Mouse (Mus musculus) MEL (cell line): ENCODE measurements around the gene Bod1. TPM values are rescaled to one million over a fixed set of nuclear protein-coding genes. Genes with fewer than 3 reads are reported as not detected.

Experiments used
- DNase-seq: peaks from one replicate; pipeline ENCODE4 v3.0.0; 2011; ENCODE audit warnings: low read depth, low spot score
- H3K27ac ChIP-seq: 2 replicates; pipeline ENCODE4 v1.5.1; 2012; ENCODE audit warnings: low read depth, mild to moderate bottlenecking, control low read depth, low read length, moderate library complexity; ENCODE audit not compliant: control insufficient read depth
- H3K27me3 ChIP-seq, 2 experiments: fragments of 150-350 bp in 1 of 2; sonication (generic) in 1 of 2; 2 replicates each; pipeline ENCODE4 v1.6.1; 2012; ENCODE audit warnings: low read length in 2 of 2, mild to moderate bottlenecking in 2 of 2, improper control_type of control experiment in 1 of 2, moderate library complexity in 1 of 2; ENCODE audit not compliant: insufficient read depth in 2 of 2, control insufficient read depth in 1 of 2
- H3K36me3 ChIP-seq, 2 experiments: 2 replicates each; pipeline ENCODE4 v1.6.1; 2012 to 2014; ENCODE audit warnings: low read length in 2 of 2, improper control_type of control experiment in 1 of 2, inconsistent platforms in 1 of 2, mild to moderate bottlenecking in 1 of 2; ENCODE audit not compliant: insufficient read depth in 2 of 2, control insufficient read depth in 1 of 2
- H3K4me1 ChIP-seq, 2 experiments: fragments of 150-350 bp in 1 of 2; sonication (generic) in 1 of 2; 2 replicates each; pipeline ENCODE4 v1.6.1; 2012; ENCODE audit warnings: low read length in 2 of 2, improper control_type of control experiment in 1 of 2, mild to moderate bottlenecking in 1 of 2; ENCODE audit not compliant: insufficient read depth in 2 of 2, control insufficient read depth in 1 of 2
- H3K4me3 ChIP-seq, 2 experiments: fragments of 150-350 bp in 1 of 2; sonication (generic) in 1 of 2; 2 replicates each; pipeline ENCODE4 v1.5.1; 2012; ENCODE audit warnings: low read depth in 2 of 2, low read length in 2 of 2, mild to moderate bottlenecking in 2 of 2, moderate library complexity in 2 of 2, control low read depth in 1 of 2, improper control_type of control experiment in 1 of 2; ENCODE audit not compliant: control insufficient read depth in 1 of 2, insufficient read depth in 1 of 2
- H3K79me2 ChIP-seq: 2 replicates; pipeline ENCODE4 v1.6.1; 2012; ENCODE audit warnings: mild to moderate bottlenecking, low read length, moderate library complexity; ENCODE audit not compliant: control insufficient read depth, poor library complexity, insufficient read depth
- H3K9ac ChIP-seq: 2 replicates; pipeline ENCODE4 v1.6.1; 2012; ENCODE audit warnings: low read depth, mild to moderate bottlenecking, control low read depth, low read length, moderate library complexity; ENCODE audit not compliant: control insufficient read depth, poor library complexity, severe bottlenecking
- H3K9me3 ChIP-seq: fragments of 150-350 bp; sonication (generic); replicated peaks from 2 replicates; pipeline ENCODE4 v1.6.1; 2012; ENCODE audit warnings: mild to moderate bottlenecking, low read length, improper control_type of control experiment, moderate library complexity; ENCODE audit not compliant: insufficient read depth
- BHLHE40 ChIP-seq: IDR thresholded peaks from 2 replicates; pipeline ENCODE4 v1.6.1; 2012; ENCODE audit warnings: low read depth, mild to moderate bottlenecking, inconsistent platforms, low read length, improper control_type of control experiment, borderline replicate concordance
- CHD1 ChIP-seq: IDR thresholded peaks from 2 replicates; pipeline ENCODE4 v1.6.1; 2012; ENCODE audit warnings: low read depth, mild to moderate bottlenecking, inconsistent platforms, low read length, improper control_type of control experiment
- CTCF ChIP-seq, 3 experiments: IDR thresholded peaks in 2 of 3; conservative IDR thresholded peaks in 1 of 3; 2 replicates each; pipeline ENCODE4 v1.5.1; 2011 to 2012; ENCODE audit warnings: low read length in 3 of 3, low read depth in 2 of 3, mild to moderate bottlenecking in 2 of 3, improper control_type of control experiment in 1 of 3, inconsistent platforms in 1 of 3, mixed read lengths in 1 of 3, moderate library complexity in 1 of 3; ENCODE audit not compliant: control insufficient read depth in 1 of 3, insufficient read depth in 1 of 3, poor library complexity in 1 of 3, severe bottlenecking in 1 of 3
- E2F4 ChIP-seq: IDR thresholded peaks from 2 replicates; pipeline ENCODE4 v1.6.1; 2011; ENCODE audit warnings: low read depth, low read length, improper control_type of control experiment, borderline replicate concordance
- ETS1 ChIP-seq: IDR thresholded peaks from 2 replicates; pipeline ENCODE4 v1.6.1; 2012; ENCODE audit warnings: low read depth, mild to moderate bottlenecking, inconsistent platforms, low read length, improper control_type of control experiment, moderate library complexity
- GABPA ChIP-seq: IDR thresholded peaks from 2 replicates; pipeline ENCODE4 v1.6.1; 2012; ENCODE audit warnings: low read depth, mild to moderate bottlenecking, inconsistent platforms, low read length, improper control_type of control experiment, moderate library complexity
- GATA1 ChIP-seq: IDR thresholded peaks from 2 replicates; pipeline ENCODE4 v1.6.1; 2011; ENCODE audit warnings: low read depth, low read length, improper control_type of control experiment
- HCFC1 ChIP-seq: IDR thresholded peaks from 2 replicates; pipeline ENCODE4 v1.6.1; 2012; ENCODE audit warnings: low read depth, mild to moderate bottlenecking, inconsistent platforms, low read length, improper control_type of control experiment, moderate library complexity
- MAFK ChIP-seq: IDR thresholded peaks from 2 replicates; pipeline ENCODE4 v1.6.1; 2011; ENCODE audit warnings: low read depth, mild to moderate bottlenecking, low read length, improper control_type of control experiment, borderline replicate concordance
- MAX ChIP-seq: IDR thresholded peaks from 2 replicates; pipeline ENCODE4 v1.6.1; 2011; ENCODE audit warnings: low read length, improper control_type of control experiment
- MEF2A ChIP-seq: IDR thresholded peaks from 2 replicates; pipeline ENCODE4 v1.6.1; 2014; ENCODE audit warnings: low read depth, mild to moderate bottlenecking, inconsistent platforms, low read length, improper control_type of control experiment; ENCODE audit not compliant: poor library complexity, insufficient replicate concordance, severe bottlenecking; ENCODE audit errors: extremely low read depth
- MYB ChIP-seq: IDR thresholded peaks from 2 replicates; pipeline ENCODE4 v1.6.1; 2011; ENCODE audit warnings: mild to moderate bottlenecking, low read depth, low read length, improper control_type of control experiment
- NELFE ChIP-seq: IDR thresholded peaks from 2 replicates; pipeline ENCODE4 v1.6.1; 2011; ENCODE audit warnings: low read depth, low read length, improper control_type of control experiment
- POLR2A ChIP-seq, 2 experiments: IDR thresholded peaks; 2 replicates each; pipeline ENCODE4 v1.6.1; 2011 to 2012; ENCODE audit warnings: low read length in 2 of 2, mild to moderate bottlenecking in 2 of 2, control low read depth in 1 of 2, improper control_type of control experiment in 1 of 2, low read depth in 1 of 2, moderate library complexity in 1 of 2; ENCODE audit not compliant: control insufficient read depth in 1 of 2, insufficient read depth in 1 of 2, poor library complexity in 1 of 2
- POLR2AphosphoS2 ChIP-seq: IDR thresholded peaks from 2 replicates; pipeline ENCODE4 v1.6.1; 2011; ENCODE audit warnings: low read length, improper control_type of control experiment
- POLR2AphosphoS5 ChIP-seq: IDR thresholded peaks from 2 replicates; pipeline ENCODE4 v1.6.1; 2012; ENCODE audit warnings: low read depth, borderline replicate concordance, mild to moderate bottlenecking, inconsistent platforms, low read length, moderate library complexity, mixed read lengths
- RAD21 ChIP-seq: IDR thresholded peaks from 2 replicates; pipeline ENCODE4 v1.6.1; 2011; ENCODE audit warnings: mild to moderate bottlenecking, low read depth, low read length, improper control_type of control experiment
- RCOR1 ChIP-seq: IDR thresholded peaks from 2 replicates; pipeline ENCODE4 v1.6.1; 2012; ENCODE audit warnings: low read depth, mild to moderate bottlenecking, inconsistent platforms, low read length, improper control_type of control experiment
- SMC3 ChIP-seq: IDR thresholded peaks from 2 replicates; pipeline ENCODE4 v1.6.1; 2011; ENCODE audit warnings: low read depth, low read length, improper control_type of control experiment
- TAL1 ChIP-seq: IDR thresholded peaks from 2 replicates; pipeline ENCODE4 v1.6.1; 2012; ENCODE audit warnings: mild to moderate bottlenecking, inconsistent platforms, low read length, moderate library complexity, mixed read lengths
- TBP ChIP-seq: IDR thresholded peaks from 2 replicates; pipeline ENCODE4 v1.8.0; 2011; ENCODE audit warnings: low read depth, low read length, improper control_type of control experiment
- UBTF ChIP-seq: IDR thresholded peaks from 2 replicates; pipeline ENCODE4 v1.6.1; 2012; ENCODE audit warnings: low read depth, mild to moderate bottlenecking, inconsistent platforms, low read length, improper control_type of control experiment, moderate library complexity, borderline replicate concordance; ENCODE audit not compliant: insufficient read depth
- USF2 ChIP-seq, 2 experiments: IDR thresholded peaks; 2 replicates each; pipeline ENCODE4 v1.6.1; 2011 to 2012; ENCODE audit warnings: improper control_type of control experiment in 2 of 2, low read length in 2 of 2, borderline replicate concordance in 1 of 2, inconsistent platforms in 1 of 2, low read depth in 1 of 2, mild to moderate bottlenecking in 1 of 2; ENCODE audit not compliant: insufficient read depth in 1 of 2
- ZC3H11A ChIP-seq: IDR thresholded peaks from 2 replicates; pipeline ENCODE4 v1.6.1; 2012; ENCODE audit warnings: low read depth, mild to moderate bottlenecking, inconsistent platforms, low read length, improper control_type of control experiment
- ZMIZ1 ChIP-seq: IDR thresholded peaks from 2 replicates; pipeline ENCODE4 v1.6.1; 2012; ENCODE audit warnings: low read depth, mild to moderate bottlenecking, inconsistent platforms, low read length, improper control_type of control experiment, moderate library complexity
- polyA plus RNA-seq, 2 experiments: library from polyadenylated mRNA; stranded (reverse) in 1 of 2; unstranded in 1 of 2; fragments of >175 nt in 1 of 2; fragments of >200 nt in 1 of 2; gene quantifications; 2 replicates each; pipeline versions ENCODE4 v1.2.1 to v1.2.4; 2012; ENCODE audit warnings: low replicate concordance in 2 of 2, low read depth in 1 of 2; ENCODE audit not compliant: insufficient read length in 2 of 2, insufficient read depth in 1 of 2, missing spikeins in 1 of 2
- total RNA-seq: library from RNA; depleted of rRNA; stranded (reverse); fragments of 300-350 nt; gene quantifications from 2 replicates; pipeline ENCODE4 v1.2.3, GENCODE M21; 2012

Gene Bod1
- total and polyA plus RNA-seq, 3 experiments = 40.0 to 47.3 TPM; not detected in 1

DNA sequence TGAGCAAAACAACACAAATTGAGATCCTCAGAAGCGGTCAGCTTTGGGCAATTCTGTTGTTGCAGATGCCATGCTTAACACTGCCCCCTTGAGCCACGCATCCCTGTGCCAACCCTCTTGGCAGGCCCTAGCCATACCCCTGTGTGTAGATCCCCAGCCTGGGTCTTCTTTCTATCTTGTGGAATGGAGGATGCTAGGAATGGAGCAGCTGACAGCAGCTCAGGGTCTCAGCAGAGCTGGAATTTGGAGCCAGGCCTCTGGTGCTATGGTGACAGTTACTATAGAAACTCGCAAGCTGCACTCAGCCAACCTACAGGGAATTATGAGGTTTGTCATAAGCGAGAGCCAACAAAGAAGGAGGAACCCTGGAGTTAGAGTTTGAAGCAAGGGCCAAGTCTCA is 23.1 kb upstream of the Bod1 start:
- no peak overlapping the region for H3K4me3 ChIP-seq
- TF ChIP-seq SMC3 = no peak
- no peak for TF ChIP-seq MAX
- no peak for TF ChIP-seq ZC3H11A
- TF ChIP-seq USF2 (IDR thresholded peaks at IDR 0.05; ENCODE audit: borderline replicate concordance in 1 of 2, insufficient read depth in 1 of 2, low read depth in 1 of 2, low read length in 2 of 2) = no peak
- TF ChIP-seq UBTF = no peak
- TF ChIP-seq NELFE = no peak
- TF ChIP-seq GABPA = no peak
- TF ChIP-seq MAFK = no peak
- no peak for TF ChIP-seq POLR2AphosphoS2
- no peak for TF ChIP-seq POLR2A (IDR thresholded peaks at IDR 0.05; ENCODE audit: control insufficient read depth in 1 of 2, insufficient read depth in 1 of 2, low read depth in 1 of 2, low read length in 2 of 2, poor library complexity in 1 of 2)
- no peak for TF ChIP-seq CHD1
- TF ChIP-seq, all 39 proteins: peak for 0
- no peaks in the 10 kb centered on the region for H3K36me3 ChIP-seq

DNA sequence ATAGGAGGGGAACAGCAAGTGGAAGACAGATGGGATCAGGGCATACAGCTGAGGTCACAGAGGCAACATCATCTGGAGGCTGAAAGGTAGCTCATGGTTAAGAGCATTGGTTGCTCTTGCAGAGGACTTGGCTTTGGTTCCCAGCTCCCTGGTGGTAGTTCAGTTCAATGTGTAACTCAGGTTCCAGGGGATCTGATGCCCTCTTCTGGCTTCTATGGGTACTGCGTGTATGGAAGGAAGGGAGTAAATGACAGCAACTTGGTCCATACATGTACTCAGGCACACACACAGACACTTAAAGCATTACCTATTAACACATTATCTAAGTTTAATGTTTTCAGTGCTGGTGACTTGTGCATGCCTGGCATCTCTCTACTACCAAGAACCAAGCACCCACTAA is 22.4 kb upstream of the Bod1 start:
- no peak overlapping the region for H3K9ac ChIP-seq
- TF ChIP-seq RAD21 = peak; percentile 30
- TF ChIP-seq TBP = no peak
- TF ChIP-seq SMC3 = peak; percentile 61
- peak; percentile 24; the same call in 1 of the 2 replicates for TF ChIP-seq ZC3H11A
- TF ChIP-seq CTCF (IDR thresholded peaks at IDR 0.05 in 2 of 3, conservative IDR thresholded peaks at IDR 0.05 in 1 of 3; ENCODE audit: control insufficient read depth in 1 of 3, insufficient read depth in 1 of 3, low read depth in 2 of 3, low read length in 3 of 3, poor library complexity in 1 of 3, severe bottlenecking in 1 of 3) = peak; percentile 30 to 80 (median 53)
- no peak for TF ChIP-seq MYB
- no peaks in the 10 kb centered on the region for H3K4me1 ChIP-seq
- no peak overlapping the region for H3K27ac ChIP-seq
- no peaks in the 10 kb centered on the region for H3K9me3 ChIP-seq
- H3K36me3 ChIP-seq = no peaks in the 10 kb centered on the region
- peaks cover 0 to 2% of the 10 kb centered on the region in 2 experiments; a peak in 1 of 4 replicates for H3K27me3 ChIP-seq
- H3K4me3 ChIP-seq = no peak overlapping the region
- H3K79me2 ChIP-seq = no peaks in the 10 kb centered on the region
- DNase-seq = peak; percentile 60

More for the DNA sequence above, 23.1 kb upstream of the Bod1 start:
- DNase-seq = no peak
- H3K9ac ChIP-seq = no peak overlapping the region
- H3K79me2 ChIP-seq = no peaks in the 10 kb centered on the region
- no peaks in the 10 kb centered on the region for H3K4me1 ChIP-seq
- H3K9me3 ChIP-seq = no peaks in the 10 kb centered on the region
- H3K27me3 ChIP-seq = peaks cover 0 to 2% of the 10 kb centered on the region in 2 experiments; a peak in 1 of 4 replicates
- H3K27ac ChIP-seq = no peak overlapping the region

DNA sequence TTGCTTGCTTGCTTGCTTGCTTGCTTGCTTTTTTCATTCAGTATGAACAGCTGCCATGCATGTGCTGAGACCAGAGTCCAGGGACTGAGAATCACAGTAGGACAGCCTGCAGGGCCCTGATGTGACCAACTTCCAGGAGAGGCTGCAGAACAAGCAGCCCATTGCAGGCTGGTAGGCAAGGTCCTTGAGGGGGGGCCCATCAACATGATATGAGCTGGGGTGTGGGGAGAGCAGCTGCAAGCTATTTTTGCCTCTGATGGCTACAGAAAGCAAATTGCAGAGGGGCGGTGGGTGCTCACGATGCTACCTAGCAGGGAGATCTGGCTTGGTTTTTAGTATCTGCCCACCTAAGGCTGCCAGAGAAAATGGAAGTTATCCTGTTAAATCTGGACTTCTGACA is 21.6 kb upstream of the Bod1 start:
- DNase-seq = no peak
- H3K27ac ChIP-seq = no peak overlapping the region
- no peaks in the 10 kb centered on the region for H3K4me1 ChIP-seq
- H3K9me3 ChIP-seq = no peaks in the 10 kb centered on the region
- H3K36me3 ChIP-seq = no peaks in the 10 kb centered on the region
- no peaks in the 10 kb centered on the region for H3K79me2 ChIP-seq
- no peak overlapping the region for H3K4me3 ChIP-seq
- peaks cover 0 to 2% of the 10 kb centered on the region in 2 experiments; a peak in 1 of 4 replicates for H3K27me3 ChIP-seq
- no peak overlapping the region for H3K9ac ChIP-seq
- TF ChIP-seq POLR2AphosphoS2 (no peak), RCOR1 (no peak), CTCF (IDR thresholded peaks at IDR 0.05 in 2 of 3, conservative IDR thresholded peaks at IDR 0.05 in 1 of 3; ENCODE audit: control insufficient read depth in 1 of 3, insufficient read depth in 1 of 3, low read depth in 2 of 3, low read length in 3 of 3, poor library complexity in 1 of 3, severe bottlenecking in 1 of 3) (no peak), TAL1 (no peak), HCFC1 (no peak), GATA1 (no peak), MEF2A (no peak), ZC3H11A (no peak), E2F4 (no peak), POLR2AphosphoS5 (no peak), BHLHE40 (no peak), MAX (no peak), ZMIZ1 (no peak), MAFK (no peak), ETS1 (no peak), TBP (no peak), UBTF (no peak), CHD1 (no peak)
